Mouse (Mus musculus): Measurements from ENCODE around the gene Tmem136. TPM values are rescaled to one million over a fixed set of nuclear protein-coding genes. Genes with fewer than 3 reads are reported as not detected.

Gene Tmem136
- polyA plus RNA-seq (2015; fragmentation: Nextera tagmentation; extraction: Ambion mirVana): 4.2 and 4.4 TPM in 2 replicates

GRCm38 (mm10) chr9:43116134-43116996 is at the start of gene Tmem136:
Gene Tmem136 (minus strand): TSS chr9:43116570.
- peak within 1 kb of the TSS; percentile 95 for H3K4me2 ChIP-seq (ENCODE audit: low read depth, low read length)
- no peak within 1 kb of the TSS for H3K27ac ChIP-seq (ENCODE audit: low read length)
- no peaks in the 10 kb centered on the region for H3K9me3 ChIP-seq (ENCODE audit: control insufficient read depth, low read length)
- peaks cover 20% of the 10 kb centered on the region for H3K4me1 ChIP-seq (replicated peaks; ENCODE audit: control insufficient read depth, insufficient read depth, low read length)
- H3K36me3 ChIP-seq (ENCODE audit: control insufficient read depth, insufficient read depth, low read length): no peaks in the 10 kb centered on the region
- peak within 1 kb of the TSS; percentile 78 for H3K9ac ChIP-seq (ENCODE audit: low read length)
- 3% methylated on average over 55 of the region's 55 CpGs for WGBS
- H3K4me3 ChIP-seq (ENCODE audit: low read length): peak within 1 kb of the TSS; percentile 76
- peaks cover 3% of the 10 kb centered on the region; the same call in 1 of the 2 replicates for H3K27me3 ChIP-seq (ENCODE audit: control insufficient read depth, insufficient read depth, low read depth, low read length)
- ATAC-seq (ENCODE audit: low read depth): peak; percentile 80

- Histone ChIP-seq H3K36me3 (ENCODE audit: control insufficient read depth, insufficient read depth, low read length) (no peaks in the 10 kb centered on the region), H3K4me2 (ENCODE audit: low read depth, low read length) (no peak overlapping the region), H3K9ac (ENCODE audit: low read length) (no peak overlapping the region), H3K27me3 (ENCODE audit: control insufficient read depth, insufficient read depth, low read depth, low read length) (no peaks in the 10 kb centered on the region), H3K9me3 (ENCODE audit: control insufficient read depth, low read length) (no peaks in the 10 kb centered on the region), H3K27ac (ENCODE audit: low read length) (no peak overlapping the region), H3K4me1 (replicated peaks; ENCODE audit: control insufficient read depth, insufficient read depth, low read length) (no peaks in the 10 kb centered on the region), H3K4me3 (ENCODE audit: low read length) (no peak overlapping the region)
- ATAC-seq (ENCODE audit: low read depth): no peak
- 57% methylated on average over 6 of the region's 6 CpGs for WGBS
These were observed 39.6 kb upstream of the Tmem136 start for GRCm38 (mm10) chr9:43155960-43156359.

- no peak overlapping the region for H3K4me2 ChIP-seq (ENCODE audit: low read depth, low read length)
- peaks cover 8% of the 10 kb centered on the region for H3K4me1 ChIP-seq (replicated peaks; ENCODE audit: control insufficient read depth, insufficient read depth, low read length)
- no peak for ATAC-seq (ENCODE audit: low read depth)
- no peak overlapping the region for H3K4me3 ChIP-seq (ENCODE audit: low read length)
- H3K9me3 ChIP-seq (ENCODE audit: control insufficient read depth, low read length): no peaks in the 10 kb centered on the region
- H3K36me3 ChIP-seq (ENCODE audit: control insufficient read depth, insufficient read depth, low read length): no peaks in the 10 kb centered on the region
- no peak overlapping the region for H3K9ac ChIP-seq (ENCODE audit: low read length)
- no peak overlapping the region for H3K27ac ChIP-seq (ENCODE audit: low read length)
- WGBS: 71% methylated on average over 6 of the region's 6 CpGs
- H3K27me3 ChIP-seq (ENCODE audit: control insufficient read depth, insufficient read depth, low read depth, low read length): no peaks in the 10 kb centered on the region; the same call in none of the 2 replicates
These were observed 35.4 kb upstream of the Tmem136 start for GRCm38 (mm10) chr9:43151779-43152178.

GRCm38 (mm10) chr9:43150957-43151356 is 34.6 kb upstream of the Tmem136 start:
- ATAC-seq (ENCODE audit: low read depth): no peak

GRCm38 (mm10) chr9:43150075-43150474 is 33.7 kb upstream of the Tmem136 start:
- Histone ChIP-seq H3K27me3 (ENCODE audit: control insufficient read depth, insufficient read depth, low read depth, low read length) (no peaks in the 10 kb centered on the region; the same call in none of the 2 replicates), H3K4me2 (ENCODE audit: low read depth, low read length) (peak overlapping the region; percentile 24; the same call in 1 of the 2 replicates), H3K9ac (ENCODE audit: low read length) (no peak overlapping the region), H3K4me3 (ENCODE audit: low read length) (no peak overlapping the region), H3K27ac (ENCODE audit: low read length) (no peak overlapping the region), H3K36me3 (ENCODE audit: control insufficient read depth, insufficient read depth, low read length) (no peaks in the 10 kb centered on the region), H3K4me1 (replicated peaks; ENCODE audit: control insufficient read depth, insufficient read depth, low read length) (peaks cover 8% of the 10 kb centered on the region), H3K9me3 (ENCODE audit: control insufficient read depth, low read length) (no peaks in the 10 kb centered on the region)
- peak; percentile 17; the same call in 1 of the 2 replicates for ATAC-seq (ENCODE audit: low read depth)
- WGBS: 9% methylated on average over 10 of the region's 10 CpGs

More at GRCm38 (mm10) chr9:43150957-43151356, 34.6 kb upstream of the Tmem136 start:
- Histone ChIP-seq H3K9me3 (ENCODE audit: control insufficient read depth, low read length) (no peaks in the 10 kb centered on the region), H3K27me3 (ENCODE audit: control insufficient read depth, insufficient read depth, low read depth, low read length) (no peaks in the 10 kb centered on the region; the same call in none of the 2 replicates), H3K27ac (ENCODE audit: low read length) (no peak overlapping the region), H3K4me1 (replicated peaks; ENCODE audit: control insufficient read depth, insufficient read depth, low read length) (peaks cover 8% of the 10 kb centered on the region), H3K4me3 (ENCODE audit: low read length) (no peak overlapping the region), H3K4me2 (ENCODE audit: low read depth, low read length) (no peak overlapping the region), H3K36me3 (ENCODE audit: control insufficient read depth, insufficient read depth, low read length) (no peaks in the 10 kb centered on the region), H3K9ac (ENCODE audit: low read length) (no peak overlapping the region)
- 46% methylated on average over 9 of the region's 9 CpGs for WGBS

- Histone ChIP-seq H3K9me3 (ENCODE audit: control insufficient read depth, low read length) (no peaks in the 10 kb centered on the region), H3K9ac (ENCODE audit: low read length) (no peak overlapping the region), H3K4me1 (replicated peaks; ENCODE audit: control insufficient read depth, insufficient read depth, low read length) (peaks cover 8% of the 10 kb centered on the region), H3K27me3 (ENCODE audit: control insufficient read depth, insufficient read depth, low read depth, low read length) (no peaks in the 10 kb centered on the region; the same call in none of the 2 replicates), H3K4me2 (ENCODE audit: low read depth, low read length) (no peak overlapping the region), H3K4me3 (ENCODE audit: low read length) (no peak overlapping the region), H3K36me3 (ENCODE audit: control insufficient read depth, insufficient read depth, low read length) (no peaks in the 10 kb centered on the region), H3K27ac (ENCODE audit: low read length) (no peak overlapping the region)
- no peak for ATAC-seq (ENCODE audit: low read depth)
- 80% methylated on average over 3 of the region's 3 CpGs for WGBS
These were observed 33.1 kb upstream of the Tmem136 start for GRCm38 (mm10) chr9:43149498-43149897.

GRCm38 (mm10) chr9:43145196-43145595 is 28.8 kb upstream of the Tmem136 start:
- H3K36me3 ChIP-seq (ENCODE audit: control insufficient read depth, insufficient read depth, low read length): no peaks in the 10 kb centered on the region
- H3K4me2 ChIP-seq (ENCODE audit: low read depth, low read length): no peak overlapping the region
- H3K4me3 ChIP-seq (ENCODE audit: low read length): no peak overlapping the region
- no peak for ATAC-seq (ENCODE audit: low read depth)
- no peaks in the 10 kb centered on the region; the same call in none of the 2 replicates for H3K27me3 ChIP-seq (ENCODE audit: control insufficient read depth, insufficient read depth, low read depth, low read length)
- no peak overlapping the region for H3K27ac ChIP-seq (ENCODE audit: low read length)
- H3K9ac ChIP-seq (ENCODE audit: low read length): no peak overlapping the region
- 81% methylated on average over 4 of the region's 4 CpGs for WGBS
- peaks cover 4% of the 10 kb centered on the region for H3K4me1 ChIP-seq (replicated peaks; ENCODE audit: control insufficient read depth, insufficient read depth, low read length)
- no peaks in the 10 kb centered on the region for H3K9me3 ChIP-seq (ENCODE audit: control insufficient read depth, low read length)

GRCm38 (mm10) chr9:43144206-43144810 is 27.9 kb upstream of the Tmem136 start:
- no peaks in the 10 kb centered on the region for H3K4me1 ChIP-seq (replicated peaks; ENCODE audit: control insufficient read depth, insufficient read depth, low read length)
- no peak overlapping the region for H3K4me3 ChIP-seq (ENCODE audit: low read length)
- H3K4me2 ChIP-seq (ENCODE audit: low read depth, low read length): no peak overlapping the region
- WGBS: 57% methylated on average over 12 of the region's 12 CpGs
- H3K9ac ChIP-seq (ENCODE audit: low read length): no peak overlapping the region
- no peaks in the 10 kb centered on the region; the same call in 1 of the 2 replicates for H3K27me3 ChIP-seq (ENCODE audit: control insufficient read depth, insufficient read depth, low read depth, low read length)
- H3K36me3 ChIP-seq (ENCODE audit: control insufficient read depth, insufficient read depth, low read length): no peaks in the 10 kb centered on the region
- H3K27ac ChIP-seq (ENCODE audit: low read length): no peak overlapping the region
- no peak for ATAC-seq (ENCODE audit: low read depth)
- H3K9me3 ChIP-seq (ENCODE audit: control insufficient read depth, low read length): no peaks in the 10 kb centered on the region

GRCm38 (mm10) chr9:43141839-43142238 is 25.5 kb upstream of the Tmem136 start:
- H3K27ac ChIP-seq (ENCODE audit: low read length): no peak overlapping the region
- 7% methylated on average over 4 of the region's 4 CpGs for WGBS
- peak; percentile 31; the same call in 1 of the 2 replicates for ATAC-seq (ENCODE audit: low read depth)

More at GRCm38 (mm10) chr9:43141839-43142238, 25.5 kb upstream of the Tmem136 start:
- Histone ChIP-seq H3K4me2 (ENCODE audit: low read depth, low read length) (no peak overlapping the region), H3K4me3 (ENCODE audit: low read length) (no peak overlapping the region), H3K27me3 (ENCODE audit: control insufficient read depth, insufficient read depth, low read depth, low read length) (no peaks in the 10 kb centered on the region), H3K9ac (ENCODE audit: low read length) (no peak overlapping the region), H3K9me3 (ENCODE audit: control insufficient read depth, low read length) (no peaks in the 10 kb centered on the region), H3K4me1 (replicated peaks; ENCODE audit: control insufficient read depth, insufficient read depth, low read length) (no peaks in the 10 kb centered on the region), H3K36me3 (ENCODE audit: control insufficient read depth, insufficient read depth, low read length) (no peaks in the 10 kb centered on the region)
